Mouse (Mus musculus) lung, embryonic 15.5 days (tissue): ENCODE measurements around the gene Slc28a2. TPM values are rescaled to one million over a fixed set of nuclear protein-coding genes. Genes with fewer than 3 reads are reported as not detected.
"Not testable (repeated sequence)": the region's sequence is repeated elsewhere in the genome, so short reads cannot be mapped to it uniquely, and the experiment has no call there.

Experiments
- ATAC-seq: fragments of 200-750 bp; cut with Nextera tagmentation; 2 replicates; pipeline ENCODE4 v1.8.0; 2017; ENCODE audit warnings: moderate number of reproducible peaks, borderline replicate concordance; ENCODE audit not compliant: low FRiP score, low TSS enrichment; ENCODE audit errors: extremely low read depth
- H3K27ac ChIP-seq: fragments of 300-500 bp; sonication (generic); 2 replicates; pipeline ENCODE4 v1.5.1; 2015; ENCODE audit warnings: moderate library complexity, mild to moderate bottlenecking, inconsistent platforms
- H3K27me3 ChIP-seq: fragments of 300-500 bp; sonication (generic); 2 replicates; pipeline ENCODE4 v1.6.1; 2015; ENCODE audit warnings: inconsistent platforms
- H3K36me3 ChIP-seq: fragments of 300-500 bp; sonication (generic); 2 replicates; pipeline ENCODE4 v1.6.1; 2015; ENCODE audit warnings: inconsistent platforms
- H3K4me1 ChIP-seq: fragments of 300-500 bp; sonication (generic); 2 replicates; pipeline ENCODE4 v1.6.1; 2015; ENCODE audit warnings: inconsistent platforms
- H3K4me2 ChIP-seq: fragments of 300-500 bp; sonication (generic); 2 replicates; pipeline ENCODE4 v1.6.1; 2015; ENCODE audit warnings: inconsistent platforms, mild to moderate bottlenecking, moderate library complexity
- H3K4me3 ChIP-seq: fragments of 300-500 bp; sonication (generic); 2 replicates; pipeline ENCODE4 v1.5.1; 2015; ENCODE audit warnings: mild to moderate bottlenecking, inconsistent platforms
- H3K9ac ChIP-seq: fragments of 300-500 bp; sonication (generic); 2 replicates; pipeline ENCODE4 v1.6.1; 2015; ENCODE audit warnings: inconsistent platforms
- H3K9me3 ChIP-seq: fragments of 300-500 bp; sonication (generic); 2 replicates; pipeline ENCODE4 v1.6.1; 2016; ENCODE audit warnings: inconsistent platforms
- WGBS: fragments of 180-500 bp; shearing (Covaris S2); methylation state at CpG from one replicate; pipeline ENCODE4 v1.1.7; 2015; 5-methylcytosine and 5-hydroxymethylcytosine counted together
- polyA plus RNA-seq: library from polyadenylated mRNA; unstranded; fragments of >200 nt; fragmentation: Nextera tagmentation; extraction: Ambion mirVana; gene quantifications from 2 replicates; pipeline ENCODE4 v1.2.1, GENCODE M21; 2015

Gene Slc28a2
- 0.16 and 0.31 TPM in 2 replicates for polyA plus RNA-seq

DNA sequence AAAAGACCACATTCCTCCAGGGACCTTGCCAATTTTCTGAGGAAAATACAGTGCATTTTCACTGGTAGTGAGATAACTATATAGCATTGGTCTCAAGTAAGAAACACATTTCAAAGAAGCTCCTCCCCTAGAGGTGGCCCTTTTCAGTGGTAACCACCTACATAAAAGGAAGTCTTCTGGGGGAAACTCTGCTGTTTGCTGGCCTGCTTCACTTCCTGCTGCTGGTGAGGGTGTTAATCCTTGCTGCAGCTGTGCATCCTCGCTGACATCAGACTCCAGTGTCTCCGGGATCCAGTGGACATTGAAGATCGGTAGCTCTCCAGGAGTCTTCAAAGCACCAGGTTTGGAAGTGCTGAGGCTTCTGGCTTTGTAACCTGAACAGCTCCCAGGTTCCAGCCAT, at the start of gene Slc28a2:
Slc28a2 (plus strand) TSS at position 278 of the 400 bp plus-strand sequence.
- not testable (repeated sequence) for H3K9me3 ChIP-seq, ATAC-seq, H3K36me3 ChIP-seq, H3K4me1 ChIP-seq, H3K27ac ChIP-seq, H3K9ac ChIP-seq, H3K27me3 ChIP-seq, H3K4me3 ChIP-seq, H3K4me2 ChIP-seq
- WGBS: 38% methylated on average over 3 of the region's 3 CpGs

DNA sequence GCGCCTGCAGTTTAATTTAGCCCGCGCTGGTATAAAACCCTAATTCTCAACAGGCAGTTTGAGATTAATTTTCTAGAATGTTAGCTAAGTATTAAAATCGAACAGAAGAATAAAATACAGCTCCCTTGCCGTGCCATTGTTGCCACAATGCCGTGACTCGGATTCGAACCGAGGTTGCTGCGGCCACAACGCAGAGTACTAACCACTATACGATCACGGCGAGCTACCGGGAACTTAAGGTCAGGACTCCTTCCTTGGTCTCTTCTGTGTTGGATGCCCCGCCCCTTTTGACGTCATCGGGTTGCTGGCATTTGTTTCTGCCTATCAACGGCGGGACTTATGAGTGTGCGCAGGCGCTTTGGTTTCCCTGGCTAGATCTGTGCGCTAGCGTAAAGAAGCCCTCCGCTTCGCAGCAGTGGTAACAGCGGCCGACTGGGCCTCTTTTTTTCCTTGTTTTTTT, 49.0 kb upstream of the Slc28a2 start:
- Histone ChIP-seq H3K4me2 (peak overlapping the region; percentile 54), H3K36me3 (no peaks in the 10 kb centered on the region), H3K27ac (peak overlapping the region; percentile 92), H3K27me3 (no peaks in the 10 kb centered on the region), H3K4me3 (peak overlapping the region; percentile 70), H3K9ac (peak overlapping the region; percentile 70), H3K4me1 (peaks cover 13% of the 10 kb centered on the region), H3K9me3 (no peaks in the 10 kb centered on the region)
- 1% methylated on average over 28 of the region's 28 CpGs for WGBS
- peak; percentile 91 for ATAC-seq

GRCm38 (mm10) chr2:122377751-122378246, 48.5 kb upstream of the Slc28a2 start:
- Histone ChIP-seq H3K9ac (peak overlapping the region; percentile 70), H3K27me3 (no peaks in the 10 kb centered on the region), H3K4me2 (peak overlapping the region; percentile 54), H3K27ac (peak overlapping the region; percentile 92), H3K36me3 (no peaks in the 10 kb centered on the region), H3K4me1 (peaks cover 13% of the 10 kb centered on the region), H3K4me3 (peak overlapping the region; percentile 70), H3K9me3 (no peaks in the 10 kb centered on the region)
- WGBS: under 1% methylated on average over 26 of the region's 26 CpGs
- ATAC-seq: peak; percentile 81

DNA sequence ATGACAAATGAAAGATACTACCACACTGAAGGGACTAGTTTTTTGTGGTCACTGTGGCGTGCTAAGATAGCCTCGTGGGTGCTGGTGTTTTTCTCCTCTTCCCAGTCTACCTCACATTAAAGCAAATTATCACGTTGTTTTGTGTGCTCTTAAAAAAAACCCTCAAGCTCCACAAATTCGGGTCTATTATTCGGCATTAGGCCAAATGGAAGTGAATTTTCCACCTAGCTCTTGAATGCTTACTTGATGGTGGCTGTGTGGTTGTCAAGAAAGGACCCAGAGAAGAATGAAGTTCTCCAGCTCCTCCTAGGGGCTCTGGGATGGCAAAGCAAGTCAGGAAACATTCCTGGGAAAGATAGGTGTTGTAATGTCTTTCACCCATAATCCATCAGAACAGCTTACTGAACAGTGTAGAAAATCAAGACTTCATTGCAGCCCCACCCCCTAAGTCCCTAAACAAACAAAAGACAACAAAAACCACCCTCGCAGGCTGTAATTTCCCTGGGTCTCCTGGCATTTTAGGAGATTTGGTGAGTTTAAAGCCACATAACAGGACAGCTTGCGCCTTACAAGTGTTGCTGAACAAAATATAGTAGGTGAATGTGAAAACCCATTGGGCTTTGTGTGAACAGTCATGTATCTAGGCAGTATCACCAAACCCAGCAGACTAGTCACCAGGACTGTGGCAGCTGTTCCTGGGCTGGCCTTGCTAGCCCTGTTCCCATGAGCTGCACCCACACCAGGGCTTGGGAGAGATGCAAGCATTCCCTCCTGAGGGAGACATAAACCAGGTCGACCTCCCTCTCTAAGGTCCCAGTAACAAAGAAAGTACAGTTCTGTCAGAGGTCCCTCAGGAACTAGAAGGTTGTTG, 47.6 kb upstream of the Slc28a2 start:
- H3K9me3 ChIP-seq: no peaks in the 10 kb centered on the region
- no peaks in the 10 kb centered on the region for H3K36me3 ChIP-seq
- ATAC-seq: no peak
- peak overlapping the region; percentile 92; the same call in 1 of the 2 replicates for H3K27ac ChIP-seq
- WGBS: 15% methylated on average over 8 of the region's 8 CpGs
- no peaks in the 10 kb centered on the region for H3K27me3 ChIP-seq
- no peak overlapping the region for H3K9ac ChIP-seq
- peak overlapping the region; percentile 70 for H3K4me3 ChIP-seq
- H3K4me1 ChIP-seq: peaks cover 13% of the 10 kb centered on the region
- peak overlapping the region; percentile 54 for H3K4me2 ChIP-seq

DNA sequence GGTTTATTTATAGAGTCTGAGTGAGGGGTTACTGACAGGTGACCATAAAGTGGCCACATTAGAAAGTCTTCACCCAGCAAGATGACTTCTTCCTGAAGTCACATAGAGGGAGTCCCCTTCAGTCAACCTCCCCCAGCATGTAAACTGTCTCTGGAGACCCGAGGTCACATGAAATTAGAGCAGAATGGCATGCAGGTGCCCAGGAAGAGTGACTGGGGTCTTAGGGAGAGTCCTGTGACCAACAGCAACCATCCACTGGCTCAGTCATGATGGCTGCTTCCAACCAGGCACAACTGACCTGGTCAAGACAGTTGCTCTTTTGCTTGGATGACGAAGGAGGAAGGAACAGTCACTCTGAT, 47.0 kb upstream of the Slc28a2 start:
- WGBS: 35% methylated on average over 2 of the region's 2 CpGs
- H3K4me1 ChIP-seq: peaks cover 13% of the 10 kb centered on the region
- no peaks in the 10 kb centered on the region for H3K9me3 ChIP-seq
- H3K36me3 ChIP-seq: no peaks in the 10 kb centered on the region
- no peak overlapping the region for H3K4me2 ChIP-seq
- no peak for ATAC-seq
- H3K4me3 ChIP-seq: no peak overlapping the region
- no peaks in the 10 kb centered on the region for H3K27me3 ChIP-seq
- H3K9ac ChIP-seq: no peak overlapping the region
- H3K27ac ChIP-seq: no peak overlapping the region

GRCm38 (mm10) chr2:122380768-122381311, 45.4 kb upstream of the Slc28a2 start:
- H3K9ac ChIP-seq: no peak overlapping the region
- ATAC-seq: no peak
- WGBS: 6% methylated on average over 11 of the region's 11 CpGs

GRCm38 (mm10) chr2:122381329-122382103, 44.8 kb upstream of the Slc28a2 start:
- Histone ChIP-seq H3K4me2 (no peak overlapping the region), H3K9me3 (no peaks in the 10 kb centered on the region), H3K9ac (no peak overlapping the region), H3K27ac (no peak overlapping the region), H3K4me1 (peaks cover 7% of the 10 kb centered on the region; the same call in 1 of the 2 replicates), H3K4me3 (no peak overlapping the region), H3K36me3 (no peaks in the 10 kb centered on the region), H3K27me3 (no peaks in the 10 kb centered on the region)
- no peak for ATAC-seq
- WGBS: 60% methylated on average over 16 of the region's 16 CpGs

More at GRCm38 (mm10) chr2:122380768-122381311, 45.4 kb upstream of the Slc28a2 start:
- H3K9me3 ChIP-seq: no peaks in the 10 kb centered on the region
- no peaks in the 10 kb centered on the region for H3K27me3 ChIP-seq
- peaks cover 13% of the 10 kb centered on the region for H3K4me1 ChIP-seq
- peak overlapping the region; percentile 23 for H3K4me3 ChIP-seq
- no peaks in the 10 kb centered on the region for H3K36me3 ChIP-seq
- no peak overlapping the region for H3K27ac ChIP-seq
- H3K4me2 ChIP-seq: peak overlapping the region; percentile 47

DNA sequence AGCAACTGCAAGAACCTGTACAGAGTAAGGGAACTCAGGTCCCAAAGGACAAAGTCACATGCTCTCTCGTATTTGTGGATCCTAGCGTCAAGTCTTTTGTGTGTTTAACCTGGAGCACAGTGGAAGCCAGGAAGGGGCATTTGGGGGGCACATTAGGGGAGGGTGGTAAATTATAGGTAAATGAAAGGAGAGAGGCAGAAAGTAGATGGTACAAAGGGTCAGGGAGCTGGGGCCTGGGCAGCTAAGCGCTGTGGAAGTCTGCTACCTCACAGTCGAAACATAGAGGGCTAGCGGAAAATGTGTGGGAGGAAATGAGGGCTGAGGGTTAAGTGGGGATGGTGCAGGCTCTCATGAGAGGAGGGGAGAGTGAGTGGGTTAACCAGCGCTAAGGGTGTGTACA, 44.2 kb upstream of the Slc28a2 start:
- 70% methylated on average over 6 of the region's 6 CpGs for WGBS
- H3K36me3 ChIP-seq: no peaks in the 10 kb centered on the region
- no peak overlapping the region for H3K9ac ChIP-seq
- H3K4me2 ChIP-seq: no peak overlapping the region
- no peaks in the 10 kb centered on the region for H3K9me3 ChIP-seq
- no peak for ATAC-seq
- H3K4me3 ChIP-seq: no peak overlapping the region
- peaks cover 7% of the 10 kb centered on the region; the same call in 1 of the 2 replicates for H3K4me1 ChIP-seq
- no peaks in the 10 kb centered on the region for H3K27me3 ChIP-seq
- no peak overlapping the region for H3K27ac ChIP-seq

DNA sequence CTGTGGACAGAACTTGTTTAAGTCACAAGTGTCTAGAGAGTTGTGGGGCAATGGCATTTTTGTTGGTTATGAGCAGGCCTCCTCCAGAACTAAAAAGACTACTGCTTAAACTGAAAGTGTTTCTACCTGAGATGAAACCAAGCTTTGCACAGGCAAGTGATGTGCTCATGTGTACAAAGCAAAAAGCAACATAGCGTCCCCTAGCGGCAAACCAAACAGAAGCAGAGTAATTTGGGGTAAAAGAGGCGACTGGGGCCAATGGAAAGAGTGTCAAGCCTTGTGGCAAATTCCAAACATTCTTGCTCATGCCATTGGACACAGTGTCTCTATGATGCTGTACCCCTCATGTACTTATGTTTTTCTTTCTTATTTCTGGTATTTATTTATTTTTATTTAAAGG, 41.2 kb upstream of the Slc28a2 start:
- H3K27me3 ChIP-seq: no peaks in the 10 kb centered on the region
- 24% methylated on average over 3 of the region's 3 CpGs for WGBS
- no peak overlapping the region for H3K4me2 ChIP-seq
- H3K4me3 ChIP-seq: no peak overlapping the region
- H3K4me1 ChIP-seq: peaks cover 4% of the 10 kb centered on the region; the same call in 1 of the 2 replicates
- ATAC-seq: no peak
- H3K9me3 ChIP-seq: no peaks in the 10 kb centered on the region
- H3K36me3 ChIP-seq: no peaks in the 10 kb centered on the region
- no peak overlapping the region for H3K9ac ChIP-seq
- no peak overlapping the region for H3K27ac ChIP-seq

GRCm38 (mm10) chr2:122387135-122387534, 39.1 kb upstream of the Slc28a2 start:
- H3K4me1 ChIP-seq, H3K9ac ChIP-seq, H3K9me3 ChIP-seq, ATAC-seq, H3K36me3 ChIP-seq, H3K4me3 ChIP-seq, H3K27me3 ChIP-seq, H3K4me2 ChIP-seq, H3K27ac ChIP-seq: not testable (repeated sequence)
- WGBS: 90% methylated on average over 3 of the region's 3 CpGs

GRCm38 (mm10) chr2:122396150-122396549, 30.1 kb upstream of the Slc28a2 start:
- Histone ChIP-seq H3K4me2 (no peak overlapping the region), H3K27ac (no peak overlapping the region), H3K9me3 (no peaks in the 10 kb centered on the region), H3K9ac (no peak overlapping the region), H3K4me3 (no peak overlapping the region), H3K36me3 (no peaks in the 10 kb centered on the region), H3K27me3 (no peaks in the 10 kb centered on the region), H3K4me1 (no peaks in the 10 kb centered on the region)
- 94% methylated on average over 1 of the region's 1 CpGs for WGBS
- no peak for ATAC-seq
